Mouse (Mus musculus) kidney, postnatal 14 days (tissue): ENCODE data around the gene Pcnx4.

Experiments
- DNase-seq: peaks from one replicate; pipeline ENCODE4 v3.0.0; 2022; ENCODE audit warnings: mixed read lengths

Pcnx4 gene

DNA sequence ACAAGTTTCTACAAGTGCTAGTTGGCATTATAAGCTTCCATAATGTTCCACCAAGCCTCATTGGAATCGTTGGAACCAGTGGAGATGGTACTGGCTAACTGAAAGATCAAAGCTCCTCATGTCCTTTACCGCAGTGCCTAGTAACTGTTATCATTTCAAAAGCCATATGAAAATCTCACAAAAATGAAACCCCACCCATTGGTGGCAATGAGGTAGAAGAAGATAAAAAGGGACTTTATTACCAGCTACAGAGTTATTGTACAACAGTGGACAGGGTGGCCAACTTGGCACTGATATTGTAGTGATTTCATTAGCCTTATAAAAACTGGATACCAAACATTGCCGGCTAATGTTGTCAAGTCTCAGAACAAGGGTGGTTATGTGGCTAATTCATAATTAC lies 75.9 kb downstream of the Pcnx4 start:
- no peak for DNase-seq

DNA sequence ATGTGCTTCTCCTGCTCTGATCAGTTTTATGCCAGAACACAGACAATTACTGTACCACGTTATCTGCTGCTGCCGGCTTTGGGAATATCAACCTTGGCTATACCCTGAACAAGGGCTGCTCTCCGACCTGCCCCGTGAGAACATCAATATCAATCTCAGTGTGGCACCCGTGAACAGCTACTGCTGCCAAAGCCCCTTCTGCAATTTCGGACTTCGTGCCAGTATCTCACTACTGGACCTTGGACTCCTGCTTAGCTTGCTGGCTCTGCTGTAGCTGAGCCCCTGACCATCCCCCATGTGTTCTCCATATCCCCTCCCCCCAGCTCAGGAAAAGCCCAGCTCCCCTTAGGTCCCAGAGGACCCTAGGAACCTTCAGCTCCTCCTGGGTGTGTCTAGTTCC lies 84.7 kb downstream of the Pcnx4 start:
- no peak for DNase-seq

- no peak for DNase-seq
These were observed 85.3 kb downstream of the Pcnx4 start for GRCm38 (mm10) chr12:72621441-72621840.

GRCm38 (mm10) chr12:72622853-72623496 lies 86.8 kb downstream of the Pcnx4 start:
- DNase-seq: no peak

DNA sequence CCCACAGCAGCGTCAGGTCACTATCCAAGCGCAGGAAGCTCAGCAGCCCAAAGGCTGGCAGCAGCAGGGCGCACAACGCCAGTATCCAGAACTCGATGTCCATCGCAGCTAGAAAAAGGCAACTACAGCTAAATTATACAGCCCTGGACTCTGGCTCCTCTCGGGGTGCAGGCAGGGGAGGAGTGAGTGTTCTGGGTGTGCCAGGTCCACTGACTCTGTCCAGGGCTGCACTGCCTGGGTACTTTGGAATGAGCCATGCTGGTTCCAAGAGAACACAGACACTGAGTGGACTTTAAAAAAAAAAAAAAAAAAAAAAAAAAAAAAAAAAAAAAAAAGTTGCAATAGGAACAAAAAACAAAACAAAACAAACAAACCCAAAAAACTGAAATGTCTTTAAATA lies 92.6 kb downstream of the Pcnx4 start:
- DNase-seq: no peak
